Mouse (Mus musculus) cerebellum, adult 8-10 months (tissue): ENCODE data around the gene Kcnn3.
A peak's percentile ranks its signal among the peaks of the same experiment; 100 is the strongest.

Source experiments
- DNase-seq: peaks from one replicate; pipeline ENCODE4 v3.0.0; 2022

The Kcnn3 gene

GRCm38 (mm10) chr3:89617360-89617759 is 97.4 kb downstream of the Kcnn3 start:
- DNase-seq = no peak

- DNase-seq = no peak
Observed at GRCm38 (mm10) chr3:89622825-89623224, 102.9 kb downstream of the Kcnn3 start.

GRCm38 (mm10) chr3:89623531-89623930 is 103.6 kb downstream of the Kcnn3 start:
- no peak for DNase-seq

- DNase-seq = no peak
Observed at GRCm38 (mm10) chr3:89624001-89624400, 104.0 kb downstream of the Kcnn3 start.

GRCm38 (mm10) chr3:89624814-89625445 is 105.0 kb downstream of the Kcnn3 start:
- no peak for DNase-seq

GRCm38 (mm10) chr3:89626556-89626955 is 106.6 kb downstream of the Kcnn3 start:
- DNase-seq = no peak

- DNase-seq = no peak
Observed at GRCm38 (mm10) chr3:89629811-89630210, 109.8 kb downstream of the Kcnn3 start.

GRCm38 (mm10) chr3:89631750-89632149 is 111.8 kb downstream of the Kcnn3 start:
- no peak for DNase-seq

- no peak for DNase-seq
Observed at GRCm38 (mm10) chr3:89633531-89633930, 113.6 kb downstream of the Kcnn3 start.

- DNase-seq = no peak
Observed at GRCm38 (mm10) chr3:89633941-89634340, 114.0 kb downstream of the Kcnn3 start.

- no peak for DNase-seq
Observed at GRCm38 (mm10) chr3:89640804-89641203, 120.8 kb downstream of the Kcnn3 start.

GRCm38 (mm10) chr3:89643391-89643790 is 123.4 kb downstream of the Kcnn3 start:
- no peak for DNase-seq

- peak; percentile 30 for DNase-seq
Observed at GRCm38 (mm10) chr3:89646813-89647255, 126.9 kb downstream of the Kcnn3 start.

GRCm38 (mm10) chr3:89647268-89647874 is 127.4 kb downstream of the Kcnn3 start:
- no peak for DNase-seq

- no peak for DNase-seq
Observed at GRCm38 (mm10) chr3:89649890-89650289, 129.9 kb downstream of the Kcnn3 start.

- DNase-seq = no peak
Observed at GRCm38 (mm10) chr3:89653231-89653954, 133.4 kb downstream of the Kcnn3 start.

- DNase-seq = no peak
Observed at GRCm38 (mm10) chr3:89657092-89657491, 137.1 kb downstream of the Kcnn3 start.

GRCm38 (mm10) chr3:89658457-89658856 is 138.5 kb downstream of the Kcnn3 start:
- no peak for DNase-seq

- no peak for DNase-seq
Observed at GRCm38 (mm10) chr3:89659938-89660620, 140.1 kb downstream of the Kcnn3 start.

- no peak for DNase-seq
Observed at GRCm38 (mm10) chr3:89664808-89665207, 144.8 kb downstream of the Kcnn3 start.

- no peak for DNase-seq
Observed at GRCm38 (mm10) chr3:89667131-89667530, 147.2 kb downstream of the Kcnn3 start.

GRCm38 (mm10) chr3:89671334-89671733 is 151.4 kb downstream of the Kcnn3 start:
- no peak for DNase-seq

- DNase-seq = no peak
Observed at GRCm38 (mm10) chr3:89672573-89673317, 152.8 kb downstream of the Kcnn3 start.
